Mouse (Mus musculus) myocyte (in vitro differentiated cells): ENCODE measurements around the gene Tmem151b. TPM values are rescaled to one million over a fixed set of nuclear protein-coding genes. Genes with fewer than 3 reads are reported as not detected.

Experiments
- H3K27me3 ChIP-seq: one replicate; pipeline ENCODE4 v1.6.1; 2011; ENCODE audit not compliant: control insufficient read depth, insufficient read depth, insufficient read length
- H3K36me3 ChIP-seq: one replicate; pipeline ENCODE4 v1.6.1; 2011; ENCODE audit not compliant: control insufficient read depth, insufficient read depth
- H3K4me2 ChIP-seq: one replicate; pipeline ENCODE4 v1.6.1; 2011; ENCODE audit warnings: low read depth, control low read depth
- H3K4me3 ChIP-seq: one replicate; pipeline ENCODE4 v1.5.1; 2011; ENCODE audit warnings: mild to moderate bottlenecking, control low read depth, moderate library complexity
- H3K79me2 ChIP-seq: one replicate; pipeline ENCODE4 v1.6.1; 2011; ENCODE audit not compliant: control insufficient read depth, insufficient read depth
- H3ac ChIP-seq: one replicate; pipeline ENCODE4 v1.6.1; 2011; ENCODE audit not compliant: control insufficient read depth, insufficient read length
- CEBPB ChIP-seq: IDR thresholded peaks from 2 replicates; pipeline ENCODE4 v1.6.1; 2011; ENCODE audit warnings: mild to moderate bottlenecking, moderate library complexity; ENCODE audit not compliant: poor library complexity, insufficient read depth, severe bottlenecking
- E2F4 ChIP-seq: IDR thresholded peaks from one replicate; pipeline ENCODE4 v1.6.1; 2011; ENCODE audit warnings: mild to moderate bottlenecking, control low read depth, moderate library complexity; ENCODE audit not compliant: insufficient read depth
- MAX ChIP-seq: IDR thresholded peaks from one replicate; pipeline ENCODE4 v1.6.1; 2011; ENCODE audit warnings: low read depth, mild to moderate bottlenecking, control low read depth
- MYOD1 ChIP-seq, 3 experiments: IDR thresholded peaks; one replicate each; pipeline ENCODE4 v1.6.1; 2011; ENCODE audit warnings: control low read depth in 2 of 3, low read depth in 2 of 3, mild to moderate bottlenecking in 2 of 3, moderate library complexity in 1 of 3; ENCODE audit not compliant: insufficient read length in 2 of 3, control insufficient read depth in 1 of 3
- MYOG ChIP-seq, 3 experiments: IDR thresholded peaks; one replicate each; pipeline ENCODE4 v1.6.1; 2011; ENCODE audit warnings: control low read depth in 2 of 3, low read depth in 2 of 3, mild to moderate bottlenecking in 2 of 3; ENCODE audit not compliant: insufficient read length in 2 of 3, control insufficient read depth in 1 of 3, insufficient read depth in 1 of 3
- POLR2A ChIP-seq: IDR thresholded peaks from one replicate; pipeline ENCODE4 v1.6.1; 2011; ENCODE audit warnings: low read depth, mild to moderate bottlenecking, control low read depth, moderate library complexity; ENCODE audit not compliant: insufficient read length
- POLR2AphosphoS2 ChIP-seq: IDR thresholded peaks from one replicate; pipeline ENCODE4 v1.6.1; 2011; ENCODE audit warnings: low read depth, control low read depth; ENCODE audit not compliant: insufficient read length
- REST ChIP-seq: IDR thresholded peaks from one replicate; pipeline ENCODE4 v1.6.1; 2011; ENCODE audit warnings: mild to moderate bottlenecking, control low read depth, moderate library complexity; ENCODE audit not compliant: insufficient read depth, insufficient read length
- SRF ChIP-seq: IDR thresholded peaks from one replicate; pipeline ENCODE4 v1.6.1; 2011; ENCODE audit warnings: low read depth; ENCODE audit not compliant: control insufficient read depth, insufficient read length
- TCF12 ChIP-seq: IDR thresholded peaks from one replicate; pipeline ENCODE4 v1.6.1; 2011; ENCODE audit warnings: mild to moderate bottlenecking, control low read depth; ENCODE audit not compliant: poor library complexity, insufficient read depth, severe bottlenecking
- TCF3 ChIP-seq: IDR thresholded peaks from one replicate; pipeline ENCODE4 v1.6.1; 2011; ENCODE audit warnings: low read depth, control low read depth; ENCODE audit not compliant: insufficient read length
- USF1 ChIP-seq: IDR thresholded peaks from one replicate; pipeline ENCODE4 v1.6.1; 2011; ENCODE audit warnings: low read depth, mild to moderate bottlenecking, control low read depth, moderate library complexity
- polyA plus RNA-seq: library from polyadenylated mRNA; unstranded; fragments of >200 nt; fragmentation: generic; extraction: Trizol; gene quantifications from one replicate; pipeline ENCODE4 v1.2.1, GENCODE M21; 2012; ENCODE audit warnings: missing spikeins

Gene Tmem151b
- polyA plus RNA-seq, 1 experiment, result 0.30 TPM

GRCm38 (mm10) chr17:45548541-45549512, 650 bp downstream of the Tmem151b start:
- H3K27me3 ChIP-seq, result peaks cover 51% of the 10 kb centered on the region
- no peaks in the 10 kb centered on the region for H3K36me3 ChIP-seq
- no peak overlapping the region for H3ac ChIP-seq
- TF ChIP-seq REST, result no peak
- no peak for TF ChIP-seq POLR2AphosphoS2
- TF ChIP-seq POLR2A, result no peak
- TF ChIP-seq MYOG (IDR thresholded peaks at IDR 0.05; ENCODE audit: control insufficient read depth in 1 of 3, insufficient read depth in 1 of 3, insufficient read length in 2 of 3, low read depth in 2 of 3), result no peak
- H3K4me3 ChIP-seq, result no peak overlapping the region
- no peak overlapping the region for H3K4me2 ChIP-seq
- H3K79me2 ChIP-seq, result no peaks in the 10 kb centered on the region

DNA sequence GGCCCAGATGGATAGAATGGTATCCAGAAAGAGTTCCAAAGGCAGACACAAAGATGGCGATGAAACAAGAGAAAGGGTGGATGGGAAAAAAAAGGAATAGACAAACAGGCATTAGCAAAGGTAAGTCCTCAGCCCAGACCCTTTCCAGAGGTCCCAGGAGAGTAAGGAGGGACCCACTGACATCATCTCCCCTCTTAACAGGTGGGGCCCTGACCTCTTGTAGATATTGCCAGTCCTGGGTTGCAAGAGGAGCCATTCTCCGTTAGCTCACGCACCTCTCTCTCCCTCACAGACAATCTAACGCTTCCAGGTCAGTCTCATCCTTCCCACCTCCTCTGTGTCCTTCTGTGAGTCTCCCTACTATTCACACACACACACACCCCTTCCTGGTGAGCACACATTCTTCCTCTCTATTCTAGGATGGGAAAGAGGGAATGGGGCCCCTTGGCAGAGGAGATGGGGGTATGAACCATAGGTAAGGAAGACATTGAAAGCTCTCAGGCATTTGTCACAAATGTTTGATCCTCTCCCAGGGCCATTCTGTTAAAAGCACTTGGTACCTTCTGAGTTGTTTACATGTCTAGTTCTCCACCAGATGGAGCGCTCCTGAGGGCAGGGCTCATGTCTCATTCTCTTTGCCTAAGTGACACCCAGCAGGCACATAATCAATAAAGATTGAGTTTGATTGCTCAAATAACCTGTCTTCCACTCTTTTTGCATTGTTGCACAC, 1.9 kb downstream of the Tmem151b start:
- Histone ChIP-seq H3K27me3 (peaks cover 63% of the 10 kb centered on the region), H3K4me3 (no peak overlapping the region)

GRCm38 (mm10) chr17:45546941-45547340, 2.5 kb downstream of the Tmem151b start:
- Histone ChIP-seq H3K4me3 (no peak overlapping the region), H3K27me3 (peaks cover 63% of the 10 kb centered on the region), H3K4me2 (no peak overlapping the region), H3K36me3 (no peaks in the 10 kb centered on the region), H3K79me2 (no peaks in the 10 kb centered on the region), H3ac (no peak overlapping the region)
- no peak for TF ChIP-seq POLR2AphosphoS2
- TF ChIP-seq USF1, result no peak

More for the DNA sequence above, 1.9 kb downstream of the Tmem151b start:
- H3K4me2 ChIP-seq, result no peak overlapping the region
- TF ChIP-seq USF1 (no peak), MAX (no peak), MYOD1 (IDR thresholded peaks at IDR 0.05; ENCODE audit: control insufficient read depth in 1 of 3, insufficient read length in 2 of 3, low read depth in 2 of 3) (no peak), MYOG (IDR thresholded peaks at IDR 0.05; ENCODE audit: control insufficient read depth in 1 of 3, insufficient read depth in 1 of 3, insufficient read length in 2 of 3, low read depth in 2 of 3) (no peak), SRF (no peak), POLR2AphosphoS2 (no peak), TCF12 (no peak), REST (no peak), E2F4 (no peak), CEBPB (no peak), TCF3 (no peak), POLR2A (no peak)
- no peaks in the 10 kb centered on the region for H3K36me3 ChIP-seq
- H3K79me2 ChIP-seq, result no peaks in the 10 kb centered on the region
- no peak overlapping the region for H3ac ChIP-seq

- TF ChIP-seq TCF3 (no peak), MYOD1 (IDR thresholded peaks at IDR 0.05; ENCODE audit: control insufficient read depth in 1 of 3, insufficient read length in 2 of 3, low read depth in 2 of 3) (no peak), REST (no peak), MYOG (IDR thresholded peaks at IDR 0.05; ENCODE audit: control insufficient read depth in 1 of 3, insufficient read depth in 1 of 3, insufficient read length in 2 of 3, low read depth in 2 of 3) (no peak), USF1 (no peak), SRF (no peak), MAX (no peak), TCF12 (no peak)
- H3K79me2 ChIP-seq, result no peaks in the 10 kb centered on the region
- H3K36me3 ChIP-seq, result no peaks in the 10 kb centered on the region
- peaks cover 65% of the 10 kb centered on the region for H3K27me3 ChIP-seq
- H3K4me2 ChIP-seq, result no peak overlapping the region
- no peak overlapping the region for H3ac ChIP-seq
- H3K4me3 ChIP-seq, result no peak overlapping the region
Observed at GRCm38 (mm10) chr17:45545278-45545961, 4.1 kb downstream of the Tmem151b start.

- H3K4me3 ChIP-seq, result no peak overlapping the region
- no peak overlapping the region for H3ac ChIP-seq
- H3K36me3 ChIP-seq, result no peaks in the 10 kb centered on the region
- no peaks in the 10 kb centered on the region for H3K79me2 ChIP-seq
- H3K27me3 ChIP-seq, result peaks cover 64% of the 10 kb centered on the region
- no peak overlapping the region for H3K4me2 ChIP-seq
- no peak for TF ChIP-seq MYOG (IDR thresholded peaks at IDR 0.05; ENCODE audit: control insufficient read depth in 1 of 3, insufficient read depth in 1 of 3, insufficient read length in 2 of 3, low read depth in 2 of 3)
- no peak for TF ChIP-seq USF1
- TF ChIP-seq MYOD1 (IDR thresholded peaks at IDR 0.05; ENCODE audit: control insufficient read depth in 1 of 3, insufficient read length in 2 of 3, low read depth in 2 of 3), result no peak
- TF ChIP-seq POLR2AphosphoS2, result no peak
- no peak for TF ChIP-seq MAX
- no peak for TF ChIP-seq REST
- no peak for TF ChIP-seq SRF
- no peak for TF ChIP-seq POLR2A
- no peak for TF ChIP-seq TCF3
- TF ChIP-seq TCF12, result no peak
- no peak for TF ChIP-seq CEBPB
Observed at GRCm38 (mm10) chr17:45544873-45545277, 4.6 kb downstream of the Tmem151b start.
